Mouse (Mus musculus) thymus, postnatal 4 days (tissue): Measurements from ENCODE around the gene Cldn9.

Experiments
- DNase-seq: peaks from one replicate; pipeline ENCODE4 v3.0.0; 2021

The Cldn9 gene

GRCm38 (mm10) chr17:23679127-23679835, 4.5 kb downstream of the Cldn9 start, which contains the start of gene Cldn6:
Cldn6 (plus strand) TSS chr17:23679249.
- no peak for DNase-seq

GRCm38 (mm10) chr17:23677236-23677679, 6.6 kb downstream of the Cldn9 start, which contains the start of gene Tnfrsf12a:
Tnfrsf12a (minus strand) TSS chr17:23677468.
- peak; percentile 90 for DNase-seq

- peak; percentile 50 for DNase-seq
Observed at GRCm38 (mm10) chr17:23676473-23677031, 7.3 kb downstream of the Cldn9 start.

- peak; percentile 47 for DNase-seq
Observed at GRCm38 (mm10) chr17:23675564-23676281, 8.1 kb downstream of the Cldn9 start.

GRCm38 (mm10) chr17:23675127-23675526, 8.7 kb downstream of the Cldn9 start:
- DNase-seq = no peak

GRCm38 (mm10) chr17:23674271-23674952, 9.4 kb downstream of the Cldn9 start:
- DNase-seq = no peak

GRCm38 (mm10) chr17:23673424-23674073, 10.3 kb downstream of the Cldn9 start, which contains the start of the genes Hcfc1r1 and Thoc6:
Hcfc1r1 (plus strand) TSS chr17:23673596.
Thoc6 (minus strand) TSS chr17:23673882.
- peak; percentile 95 for DNase-seq

- no peak for DNase-seq
Observed at GRCm38 (mm10) chr17:23672761-23673160, 11.1 kb downstream of the Cldn9 start.

- DNase-seq = no peak
Observed at GRCm38 (mm10) chr17:23671519-23671918, 12.3 kb downstream of the Cldn9 start.

- no peak for DNase-seq
Observed at GRCm38 (mm10) chr17:23670516-23671074, 13.2 kb downstream of the Cldn9 start.

GRCm38 (mm10) chr17:23665511-23665910, 18.3 kb downstream of the Cldn9 start:
- no peak for DNase-seq

GRCm38 (mm10) chr17:23664556-23665021, 19.2 kb downstream of the Cldn9 start:
- DNase-seq = peak; percentile 45

- peak; percentile 73 for DNase-seq
Observed at GRCm38 (mm10) chr17:23661526-23661925, 22.3 kb downstream of the Cldn9 start.

- no peak for DNase-seq
Observed at GRCm38 (mm10) chr17:23660876-23661200, 23.0 kb downstream of the Cldn9 start.

GRCm38 (mm10) chr17:23660117-23660875, 23.5 kb downstream of the Cldn9 start, which contains the start of gene Bicdl2:
Bicdl2 (plus strand) TSS chr17:23660506.
- peak; percentile 72 for DNase-seq

GRCm38 (mm10) chr17:23658450-23658849, 25.4 kb downstream of the Cldn9 start:
- no peak for DNase-seq

- no peak for DNase-seq
Observed at GRCm38 (mm10) chr17:23654410-23654809, 29.4 kb downstream of the Cldn9 start.

- no peak for DNase-seq
Observed at GRCm38 (mm10) chr17:23654001-23654400, 29.8 kb downstream of the Cldn9 start.

- DNase-seq = no peak
Observed at GRCm38 (mm10) chr17:23653324-23653723, 30.5 kb downstream of the Cldn9 start.

GRCm38 (mm10) chr17:23651363-23651762, 32.5 kb downstream of the Cldn9 start:
- DNase-seq = no peak

GRCm38 (mm10) chr17:23645894-23646293, 37.9 kb downstream of the Cldn9 start:
- DNase-seq = no peak
